Mouse (Mus musculus) stomach, postnatal 0 days (tissue): Measurements from ENCODE around the gene Mylk2. TPM values are rescaled to one million over a fixed set of nuclear protein-coding genes. Genes with fewer than 3 reads are reported as not detected.

ENCODE experiments used
- ATAC-seq: fragments of 200-750 bp; cut with Nextera tagmentation; 2 replicates; pipeline ENCODE4 v1.8.0; 2017; ENCODE audit not compliant: low FRiP score, low TSS enrichment
- DNase-seq: peaks from one replicate; pipeline ENCODE4 v3.0.0-alpha.2; 2016; ENCODE audit warnings: low spot score
- H3K27ac ChIP-seq: fragments of 300-500 bp; sonication (generic); replicated peaks from 2 replicates; pipeline ENCODE4 v1.5.1; 2014; ENCODE audit warnings: mild to moderate bottlenecking, control low read depth
- H3K27me3 ChIP-seq: fragments of 300-500 bp; sonication (generic); 2 replicates; pipeline ENCODE4 v1.6.1; 2014; ENCODE audit warnings: low read length; ENCODE audit not compliant: control insufficient read depth, insufficient read depth
- H3K36me3 ChIP-seq: fragments of 300-500 bp; sonication (generic); 2 replicates; pipeline ENCODE4 v1.6.1; 2014; ENCODE audit warnings: low read length, mixed read lengths; ENCODE audit not compliant: control insufficient read depth, insufficient read depth
- H3K4me1 ChIP-seq: fragments of 300-500 bp; sonication (generic); replicated peaks from 2 replicates; pipeline ENCODE4 v1.6.1; 2014; ENCODE audit warnings: antibody characterized with exemption; ENCODE audit not compliant: control insufficient read depth, insufficient read depth
- H3K4me2 ChIP-seq: fragments of 300-500 bp; sonication (generic); replicated peaks from 2 replicates; pipeline ENCODE4 v1.6.1; 2014; ENCODE audit warnings: low read depth, mild to moderate bottlenecking, control low read depth, moderate library complexity
- H3K4me3 ChIP-seq: fragments of 300-500 bp; sonication (generic); 2 replicates; pipeline ENCODE4 v1.5.1; 2014; ENCODE audit warnings: low read depth, low read length, control low read depth
- H3K9ac ChIP-seq: fragments of 300-500 bp; sonication (generic); 2 replicates; pipeline ENCODE4 v1.6.1; 2014; ENCODE audit warnings: mild to moderate bottlenecking, low read length, control low read depth, mixed read lengths
- H3K9me3 ChIP-seq: fragments of 300-500 bp; sonication (generic); 2 replicates; pipeline ENCODE4 v1.6.1; 2016; ENCODE audit warnings: low read length; ENCODE audit not compliant: control insufficient read depth
- CTCF ChIP-seq: IDR thresholded peaks from 2 replicates; pipeline ENCODE4 v1.5.1; 2016; ENCODE audit warnings: antibody characterized with exemption, low read depth, mild to moderate bottlenecking, moderate library complexity
- EP300 ChIP-seq: optimal IDR thresholded peaks from 2 replicates; pipeline ENCODE3; 2016; ENCODE audit warnings: antibody characterized with exemption
- WGBS: fragments of 180-500 bp; shearing (Covaris S2); extraction: QIAGEN DNeasy Blood & Tissue Kit; methylation state at CpG from one replicate; pipeline ENCODE4 v1.1.7; 2014; 5-methylcytosine and 5-hydroxymethylcytosine counted together
- polyA plus RNA-seq: library from polyadenylated mRNA; unstranded; fragments of >200 nt; fragmentation: Nextera tagmentation; extraction: Ambion mirVana; gene quantifications from 2 replicates; pipeline ENCODE4 v1.2.1, GENCODE M21; 2015

The Mylk2 gene
- polyA plus RNA-seq, 1 experiment from 2014 or later: 0.02 TPM

- Histone ChIP-seq H3K27ac (0 out of 2 replicates have a peak overlapping the region, but pooled peaks have one; percentile 8), H3K9me3 (no peaks in the 10 kb centered on the region), H3K4me3 (no peak overlapping the region), H3K27me3 (peaks cover 3% of the 10 kb centered on the region; the same call in 1 of the 2 replicates), H3K9ac (no peak overlapping the region), H3K36me3 (no peaks in the 10 kb centered on the region), H3K4me2 (no peak overlapping the region), H3K4me1 (no peaks in the 10 kb centered on the region)
- WGBS: 54% methylated on average over 13 of the region's 14 CpGs
- TF ChIP-seq CTCF (no peak), EP300 (no peak)
- DNase-seq (no peak), ATAC-seq (no peak; the same call in 1 of the 2 replicates)
These were observed 3.8 kb upstream of the Mylk2 start for GRCm38 (mm10) chr2:152907114-152907943.

- H3K27ac ChIP-seq: no peak overlapping the region
- peaks cover 3% of the 10 kb centered on the region; the same call in 1 of the 2 replicates for H3K27me3 ChIP-seq
- H3K9me3 ChIP-seq: no peaks in the 10 kb centered on the region
- TF ChIP-seq CTCF (no peak), EP300 (no peak)
- no peak overlapping the region for H3K4me2 ChIP-seq
- no peak for ATAC-seq
- WGBS: 68% methylated on average over 6 of the region's 6 CpGs
- H3K4me1 ChIP-seq: no peaks in the 10 kb centered on the region
- no peak overlapping the region for H3K9ac ChIP-seq
- H3K4me3 ChIP-seq: no peak overlapping the region
- no peaks in the 10 kb centered on the region for H3K36me3 ChIP-seq
- DNase-seq: no peak
These were observed 1.3 kb upstream of the Mylk2 start for GRCm38 (mm10) chr2:152909848-152910247.

DNA sequence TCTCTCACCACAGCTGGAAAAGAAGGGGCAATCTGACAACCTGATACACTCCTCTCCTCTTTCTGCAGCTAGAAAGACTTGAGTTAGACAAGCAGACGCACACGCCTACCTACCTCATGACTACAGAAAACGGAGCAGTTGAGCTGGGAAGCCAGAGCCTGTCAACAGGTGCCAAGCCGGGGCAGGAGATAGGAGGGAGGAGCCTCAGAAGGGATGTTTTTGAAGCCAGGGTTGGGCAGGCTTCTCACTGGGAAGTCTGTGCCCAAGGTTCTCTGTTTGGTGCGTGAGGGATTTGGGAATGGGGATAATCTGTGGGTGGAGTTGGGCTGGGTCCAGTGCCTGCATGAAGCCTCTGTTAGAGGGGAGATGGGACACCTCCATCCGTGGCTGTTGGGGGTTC, 280 bp downstream of the Mylk2 start:
- no peaks in the 10 kb centered on the region for H3K4me1 ChIP-seq
- 30% methylated on average over 6 of the region's 6 CpGs for WGBS
- H3K27ac ChIP-seq: no peak overlapping the region
- ATAC-seq (no peak), DNase-seq (no peak)
- no peaks in the 10 kb centered on the region for H3K9me3 ChIP-seq
- H3K4me3 ChIP-seq: no peak overlapping the region
- peaks cover 3% of the 10 kb centered on the region; the same call in 1 of the 2 replicates for H3K27me3 ChIP-seq
- no peak overlapping the region for H3K4me2 ChIP-seq
- no peak for TF ChIP-seq CTCF
- TF ChIP-seq EP300: no peak
- H3K36me3 ChIP-seq: no peaks in the 10 kb centered on the region
- no peak overlapping the region for H3K9ac ChIP-seq

DNA sequence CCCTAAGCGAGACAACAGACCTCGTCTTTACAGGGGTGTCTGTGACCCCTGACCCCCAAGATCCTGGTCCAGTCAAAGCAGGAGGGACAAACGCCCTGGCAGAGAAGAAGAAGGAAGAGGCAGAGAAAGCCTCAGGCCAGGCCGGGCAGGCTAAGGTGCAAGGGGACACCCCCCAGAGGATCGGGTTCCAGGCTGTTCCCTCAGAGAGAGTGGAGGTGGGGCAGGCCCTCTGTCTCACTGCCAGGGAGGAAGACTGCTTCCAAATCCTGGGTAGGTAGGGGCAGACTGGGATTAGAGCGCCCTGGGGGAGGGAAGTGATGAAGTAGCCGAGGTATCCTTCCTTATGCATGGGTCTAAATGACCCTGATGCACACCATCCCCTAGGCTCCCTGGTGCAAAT, 2.3 kb downstream of the Mylk2 start:
- Histone ChIP-seq H3K4me2 (no peak overlapping the region), H3K4me3 (no peak overlapping the region), H3K9me3 (no peaks in the 10 kb centered on the region), H3K4me1 (no peaks in the 10 kb centered on the region), H3K9ac (no peak overlapping the region), H3K27ac (no peak overlapping the region), H3K27me3 (peaks cover 3% of the 10 kb centered on the region; the same call in 1 of the 2 replicates), H3K36me3 (no peaks in the 10 kb centered on the region)
- TF ChIP-seq EP300 (no peak), CTCF (no peak)
- ATAC-seq (no peak), DNase-seq (no peak)
- 35% methylated on average over 7 of the region's 7 CpGs for WGBS

DNA sequence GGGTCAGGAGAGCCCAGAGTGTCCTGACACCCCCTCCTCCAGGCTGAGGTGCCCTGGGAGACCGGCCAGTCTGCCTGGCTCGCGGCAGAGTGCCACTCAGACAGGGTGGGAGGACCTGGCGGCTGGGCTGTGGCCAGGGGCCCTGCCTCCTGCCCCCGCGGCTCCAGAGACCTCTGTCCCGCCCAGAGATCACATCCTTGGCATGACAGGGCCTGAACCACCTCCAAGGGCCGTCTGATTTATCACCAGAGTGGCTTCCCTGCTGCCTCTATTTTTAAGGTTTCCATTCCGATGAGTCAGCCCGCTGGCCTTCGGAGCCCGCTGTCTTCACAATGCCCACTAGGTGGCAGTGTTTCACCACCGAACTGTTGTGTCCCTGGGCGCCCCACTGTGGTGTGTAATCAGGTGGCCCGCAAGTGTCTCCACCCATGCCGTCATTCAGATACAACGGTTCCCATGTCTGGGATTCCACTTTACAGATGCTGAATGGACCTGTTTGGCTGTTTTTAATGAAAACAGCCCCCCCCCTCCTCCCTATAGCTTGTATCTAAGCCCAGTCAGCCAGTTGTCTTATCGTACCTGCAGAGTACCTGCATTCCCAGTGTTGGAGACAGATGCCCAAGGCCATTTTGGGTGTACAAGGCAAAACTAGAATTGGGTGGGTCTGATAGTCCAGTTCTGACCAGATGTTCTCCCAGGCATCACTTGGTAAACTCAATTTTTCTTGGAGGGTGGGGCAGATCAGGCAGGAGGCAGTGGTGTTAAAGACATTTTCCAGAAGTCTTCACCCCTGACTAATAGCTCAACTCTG, 3.4 kb downstream of the Mylk2 start:
- Histone ChIP-seq H3K4me1 (no peaks in the 10 kb centered on the region), H3K27me3 (peaks cover 3% of the 10 kb centered on the region; the same call in 1 of the 2 replicates), H3K9me3 (no peaks in the 10 kb centered on the region), H3K4me2 (peak overlapping the region; percentile 31), H3K36me3 (no peaks in the 10 kb centered on the region), H3K4me3 (no peak overlapping the region), H3K27ac (no peak overlapping the region), H3K9ac (no peak overlapping the region)
- DNase-seq (peak; percentile 83), ATAC-seq (peak; percentile 82)
- 1% methylated on average over 16 of the region's 18 CpGs for WGBS
- TF ChIP-seq EP300 (no peak), CTCF (peak; percentile 98)
